In the genomic region with DNA sequence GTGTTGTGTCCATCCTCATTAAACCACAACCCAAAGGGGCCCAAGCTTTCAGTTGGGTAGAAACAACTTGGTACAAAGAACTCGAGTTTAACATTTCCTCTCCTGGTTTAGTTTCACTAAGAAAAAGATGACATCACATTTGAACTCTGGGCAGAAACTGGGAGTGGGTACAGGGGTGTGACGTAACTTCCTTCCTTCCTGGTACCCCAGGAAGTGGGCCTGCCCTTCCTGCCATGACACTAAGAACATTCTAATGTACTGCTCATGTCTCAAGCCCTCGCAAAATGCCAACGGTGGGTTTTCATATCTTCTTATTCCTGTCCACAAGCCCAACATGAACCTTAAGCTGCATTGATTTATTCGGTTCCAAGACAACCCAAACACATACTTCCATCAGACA, we compare ENCODE assay signal across 31 mouse cellular contexts.
"Had no signal": no experiment of that assay in that cellular context is flagged by ENCODE, and none has a peak within 500 bp of the region (broad histone marks: within the 10 kb centered on the region; RNA-seq: fewer than 3 reads in every experiment).

No protein-coding gene starts in this region.

- H3K4me2 ChIP-seq: limb, embryonic 12.5 days; limb, embryonic 13.5 days; limb, embryonic 15.5 days; liver, embryonic 11.5 days; liver, embryonic 12.5 days; liver, embryonic 13.5 days; liver, embryonic 15.5 days; lung, embryonic 14.5 days; lung, embryonic 15.5 days; midbrain, embryonic 11.5 days; midbrain, embryonic 12.5 days; midbrain, embryonic 13.5 days; midbrain, embryonic 15.5 days; neural tube, embryonic 12.5 days had no signal

- H3K27ac ChIP-seq: left cerebral cortex, adult 2 months; limb, embryonic 10.5 days; limb, embryonic 12.5 days; limb, embryonic 13.5 days; limb, embryonic 15.5 days; liver, embryonic 12.5 days; liver, embryonic 13.5 days; liver, embryonic 14.5 days; liver, embryonic 15.5 days; lung, embryonic 15.5 days; macrophage; midbrain, embryonic 10.5 days; midbrain, embryonic 12.5 days; midbrain, embryonic 13.5 days; midbrain, embryonic 15.5 days; neural tube, embryonic 12.5 days had no signal

- H3K4me1 ChIP-seq: limb, embryonic 10.5 days; limb, embryonic 13.5 days; limb, embryonic 15.5 days; liver, embryonic 12.5 days; liver, embryonic 13.5 days; liver, embryonic 15.5 days; lung, embryonic 15.5 days; megakaryocyte, embryonic 14.5 days had no signal

- H3K27me3 ChIP-seq: limb, embryonic 12.5 days; limb, embryonic 13.5 days; limb, embryonic 15.5 days; liver, embryonic 12.5 days; liver, embryonic 13.5 days; liver, embryonic 15.5 days; lung, embryonic 15.5 days; megakaryocyte, embryonic 14.5 days; midbrain, embryonic 12.5 days; midbrain, embryonic 13.5 days; midbrain, embryonic 15.5 days; neural tube, embryonic 12.5 days had no signal

- H3K9me3 ChIP-seq: limb, embryonic 10.5 days; limb, embryonic 12.5 days; limb, embryonic 13.5 days; limb, embryonic 15.5 days; liver, embryonic 12.5 days; liver, embryonic 13.5 days; liver, embryonic 15.5 days; lung, embryonic 15.5 days; megakaryocyte, embryonic 14.5 days; midbrain, embryonic 10.5 days; midbrain, embryonic 12.5 days; midbrain, embryonic 13.5 days; midbrain, embryonic 15.5 days; neural tube, embryonic 12.5 days had no signal

- H3K36me3 ChIP-seq: limb, embryonic 10.5 days; limb, embryonic 12.5 days; limb, embryonic 13.5 days; limb, embryonic 15.5 days; liver, embryonic 12.5 days; liver, embryonic 13.5 days; liver, embryonic 15.5 days; lung, embryonic 15.5 days; midbrain, embryonic 10.5 days; midbrain, embryonic 12.5 days; midbrain, embryonic 13.5 days; midbrain, embryonic 15.5 days; neural tube, embryonic 12.5 days had no signal

- H3K4me3 ChIP-seq: left cerebral cortex, adult 2 months; limb, embryonic 10.5 days; limb, embryonic 12.5 days; limb, embryonic 13.5 days; limb, embryonic 15.5 days; liver, embryonic 12.5 days; liver, embryonic 13.5 days; liver, embryonic 15.5 days; lung, embryonic 15.5 days; megakaryocyte, embryonic 14.5 days; midbrain, embryonic 10.5 days; midbrain, embryonic 12.5 days; midbrain, embryonic 13.5 days; midbrain, embryonic 15.5 days; myocyte; neural tube, embryonic 12.5 days had no signal

- DNase-seq: left cerebral cortex, postnatal 4 days; liver; liver, embryonic 13.5 days; liver, postnatal 0 days; lung, adult 2 months; lung, embryonic 14.5 days; lung, postnatal 10 days; lung, postnatal 14 days; lung, postnatal 36 days; lung, postnatal 4 days; midbrain, embryonic 14.5 days had no signal

- ATAC-seq: liver, embryonic 12.5 days; liver, postnatal 0 days; midbrain, embryonic 13.5 days; midbrain, embryonic 15.5 days; midbrain, embryonic 16.5 days had no signal

- H3K9ac ChIP-seq: limb, embryonic 12.5 days; limb, embryonic 13.5 days; limb, embryonic 15.5 days; liver, embryonic 12.5 days; liver, embryonic 13.5 days; liver, embryonic 14.5 days; liver, embryonic 15.5 days; liver, postnatal 0 days; lung, embryonic 14.5 days; lung, embryonic 15.5 days; midbrain, embryonic 12.5 days; midbrain, embryonic 13.5 days; midbrain, embryonic 15.5 days; neural tube, embryonic 12.5 days had no signal
